Mouse (Mus musculus) myocyte (in vitro differentiated cells): ENCODE results near the gene Dock4. TPM values are rescaled to one million over a fixed set of nuclear protein-coding genes. Genes with fewer than 3 reads are reported as not detected.

ENCODE experiments used
- H3K27me3 ChIP-seq: one replicate; pipeline ENCODE4 v1.6.1; 2011; ENCODE audit not compliant: control insufficient read depth, insufficient read depth, insufficient read length
- H3K36me3 ChIP-seq: one replicate; pipeline ENCODE4 v1.6.1; 2011; ENCODE audit not compliant: control insufficient read depth, insufficient read depth
- H3K4me2 ChIP-seq: one replicate; pipeline ENCODE4 v1.6.1; 2011; ENCODE audit warnings: low read depth, control low read depth
- H3K4me3 ChIP-seq: one replicate; pipeline ENCODE4 v1.5.1; 2011; ENCODE audit warnings: mild to moderate bottlenecking, control low read depth, moderate library complexity
- H3K79me2 ChIP-seq: one replicate; pipeline ENCODE4 v1.6.1; 2011; ENCODE audit not compliant: control insufficient read depth, insufficient read depth
- H3ac ChIP-seq: one replicate; pipeline ENCODE4 v1.6.1; 2011; ENCODE audit not compliant: control insufficient read depth, insufficient read length
- CEBPB ChIP-seq: IDR thresholded peaks from 2 replicates; pipeline ENCODE4 v1.6.1; 2011; ENCODE audit warnings: mild to moderate bottlenecking, moderate library complexity; ENCODE audit not compliant: poor library complexity, insufficient read depth, severe bottlenecking
- E2F4 ChIP-seq: IDR thresholded peaks from one replicate; pipeline ENCODE4 v1.6.1; 2011; ENCODE audit warnings: mild to moderate bottlenecking, control low read depth, moderate library complexity; ENCODE audit not compliant: insufficient read depth
- MAX ChIP-seq: IDR thresholded peaks from one replicate; pipeline ENCODE4 v1.6.1; 2011; ENCODE audit warnings: low read depth, mild to moderate bottlenecking, control low read depth
- MYOD1 ChIP-seq, 3 experiments: IDR thresholded peaks; one replicate each; pipeline ENCODE4 v1.6.1; 2011; ENCODE audit warnings: control low read depth in 2 of 3, low read depth in 2 of 3, mild to moderate bottlenecking in 2 of 3, moderate library complexity in 1 of 3; ENCODE audit not compliant: insufficient read length in 2 of 3, control insufficient read depth in 1 of 3
- MYOG ChIP-seq, 3 experiments: IDR thresholded peaks; one replicate each; pipeline ENCODE4 v1.6.1; 2011; ENCODE audit warnings: control low read depth in 2 of 3, low read depth in 2 of 3, mild to moderate bottlenecking in 2 of 3; ENCODE audit not compliant: insufficient read length in 2 of 3, control insufficient read depth in 1 of 3, insufficient read depth in 1 of 3
- POLR2A ChIP-seq: IDR thresholded peaks from one replicate; pipeline ENCODE4 v1.6.1; 2011; ENCODE audit warnings: low read depth, mild to moderate bottlenecking, control low read depth, moderate library complexity; ENCODE audit not compliant: insufficient read length
- POLR2AphosphoS2 ChIP-seq: IDR thresholded peaks from one replicate; pipeline ENCODE4 v1.6.1; 2011; ENCODE audit warnings: low read depth, control low read depth; ENCODE audit not compliant: insufficient read length
- REST ChIP-seq: IDR thresholded peaks from one replicate; pipeline ENCODE4 v1.6.1; 2011; ENCODE audit warnings: mild to moderate bottlenecking, control low read depth, moderate library complexity; ENCODE audit not compliant: insufficient read depth, insufficient read length
- SRF ChIP-seq: IDR thresholded peaks from one replicate; pipeline ENCODE4 v1.6.1; 2011; ENCODE audit warnings: low read depth; ENCODE audit not compliant: control insufficient read depth, insufficient read length
- TCF12 ChIP-seq: IDR thresholded peaks from one replicate; pipeline ENCODE4 v1.6.1; 2011; ENCODE audit warnings: mild to moderate bottlenecking, control low read depth; ENCODE audit not compliant: poor library complexity, insufficient read depth, severe bottlenecking
- TCF3 ChIP-seq: IDR thresholded peaks from one replicate; pipeline ENCODE4 v1.6.1; 2011; ENCODE audit warnings: low read depth, control low read depth; ENCODE audit not compliant: insufficient read length
- USF1 ChIP-seq: IDR thresholded peaks from one replicate; pipeline ENCODE4 v1.6.1; 2011; ENCODE audit warnings: low read depth, mild to moderate bottlenecking, control low read depth, moderate library complexity
- polyA plus RNA-seq: library from polyadenylated mRNA; unstranded; fragments of >200 nt; fragmentation: generic; extraction: Trizol; gene quantifications from one replicate; pipeline ENCODE4 v1.2.1, GENCODE M21; 2012; ENCODE audit warnings: missing spikeins

The Dock4 gene
- polyA plus RNA-seq, 1 experiment, result 0.73 TPM

GRCm38 (mm10) chr12:40559103-40559502, 113.4 kb downstream of the Dock4 start:
- no peak overlapping the region for H3ac ChIP-seq
- no peaks in the 10 kb centered on the region for H3K27me3 ChIP-seq
- no peak overlapping the region for H3K4me2 ChIP-seq
- H3K79me2 ChIP-seq, result no peaks in the 10 kb centered on the region
- TF ChIP-seq USF1 (peak; percentile 47), SRF (no peak)
- H3K4me3 ChIP-seq, result no peak overlapping the region
- H3K36me3 ChIP-seq, result no peaks in the 10 kb centered on the region

- Histone ChIP-seq H3K4me3 (no peak overlapping the region), H3K36me3 (no peaks in the 10 kb centered on the region), H3K27me3 (no peaks in the 10 kb centered on the region), H3K79me2 (no peaks in the 10 kb centered on the region), H3K4me2 (no peak overlapping the region), H3ac (no peak overlapping the region)
- TF ChIP-seq MAX (no peak), POLR2A (no peak), SRF (no peak), TCF12 (no peak), USF1 (no peak), MYOD1 (IDR thresholded peaks at IDR 0.05; ENCODE audit: control insufficient read depth in 1 of 3, insufficient read length in 2 of 3, low read depth in 2 of 3) (no peak), E2F4 (no peak), POLR2AphosphoS2 (no peak), MYOG (IDR thresholded peaks at IDR 0.05; ENCODE audit: control insufficient read depth in 1 of 3, insufficient read depth in 1 of 3, insufficient read length in 2 of 3, low read depth in 2 of 3) (no peak), TCF3 (no peak), REST (no peak), CEBPB (no peak)
Observed at GRCm38 (mm10) chr12:40563703-40564102, 118.0 kb downstream of the Dock4 start.

- Histone ChIP-seq H3K27me3 (no peaks in the 10 kb centered on the region), H3K4me2 (no peak overlapping the region), H3K4me3 (no peak overlapping the region), H3K36me3 (no peaks in the 10 kb centered on the region), H3K79me2 (no peaks in the 10 kb centered on the region), H3ac (no peak overlapping the region)
- no peak for TF ChIP-seq TCF3
Observed at GRCm38 (mm10) chr12:40564261-40564660, 118.5 kb downstream of the Dock4 start.

GRCm38 (mm10) chr12:40568365-40568885, 122.7 kb downstream of the Dock4 start:
- no peak overlapping the region for H3ac ChIP-seq
- no peak for TF ChIP-seq MYOD1 (IDR thresholded peaks at IDR 0.05; ENCODE audit: control insufficient read depth in 1 of 3, insufficient read length in 2 of 3, low read depth in 2 of 3)
- no peak for TF ChIP-seq TCF3
- TF ChIP-seq CEBPB, result no peak
- no peak for TF ChIP-seq TCF12
- no peak for TF ChIP-seq SRF
- no peak for TF ChIP-seq REST
- TF ChIP-seq POLR2AphosphoS2, result no peak
- TF ChIP-seq MYOG (IDR thresholded peaks at IDR 0.05; ENCODE audit: control insufficient read depth in 1 of 3, insufficient read depth in 1 of 3, insufficient read length in 2 of 3, low read depth in 2 of 3), result no peak
- TF ChIP-seq MAX, result no peak
- no peak for TF ChIP-seq USF1
- TF ChIP-seq POLR2A, result no peak
- H3K27me3 ChIP-seq, result no peaks in the 10 kb centered on the region
- no peak overlapping the region for H3K4me3 ChIP-seq
- H3K79me2 ChIP-seq, result no peaks in the 10 kb centered on the region
- no peak overlapping the region for H3K4me2 ChIP-seq
- H3K36me3 ChIP-seq, result no peaks in the 10 kb centered on the region

- no peaks in the 10 kb centered on the region for H3K36me3 ChIP-seq
- peak overlapping the region; percentile 37 for H3K4me2 ChIP-seq
- no peaks in the 10 kb centered on the region for H3K27me3 ChIP-seq
- H3K4me3 ChIP-seq, result no peak overlapping the region
- H3ac ChIP-seq, result no peak overlapping the region
- no peaks in the 10 kb centered on the region for H3K79me2 ChIP-seq
- TF ChIP-seq USF1 (no peak), POLR2A (no peak), REST (no peak), MYOG (IDR thresholded peaks at IDR 0.05; ENCODE audit: control insufficient read depth in 1 of 3, insufficient read depth in 1 of 3, insufficient read length in 2 of 3, low read depth in 2 of 3) (no peak), MYOD1 (IDR thresholded peaks at IDR 0.05; ENCODE audit: control insufficient read depth in 1 of 3, insufficient read length in 2 of 3, low read depth in 2 of 3) (no peak), TCF3 (no peak), MAX (no peak), POLR2AphosphoS2 (no peak), SRF (no peak), TCF12 (no peak), CEBPB (no peak), E2F4 (no peak)
Observed at GRCm38 (mm10) chr12:40568971-40569968, 123.5 kb downstream of the Dock4 start.
